In genomic region chr7:45626571-45627076, GRCm38 (mm10) we compare ENCODE assay signal across 17 mouse cellular contexts. TPM values are rescaled to one million over a fixed set of nuclear protein-coding genes. Genes with fewer than 3 reads are reported as not detected.
A peak's percentile ranks its signal among the peaks of the same experiment; 100 is the strongest.
DNase-seq lines count a peak whose midpoint lies in the region; ATAC-seq and TF ChIP-seq lines count a peak whose summit lies in the region.
"Had no signal": no experiment of that assay in that cellular context is flagged by ENCODE, and none has a peak within 500 bp of the region (broad histone marks: within the 10 kb centered on the region; RNA-seq: fewer than 3 reads in every experiment).

No protein-coding gene starts in this region.

- WGBS in kidney, postnatal 0 days = 85% methylated on average over 7 of the region's 7 CpGs
- WGBS in limb, embryonic 15.5 days = 88% methylated on average over 7 of the region's 7 CpGs
- WGBS in neural tube, embryonic 15.5 days = 93% methylated on average over 7 of the region's 7 CpGs

- peaks cover 4% of the 10 kb centered on the region; the same call in 1 of the 2 replicates for H3K27me3 ChIP-seq in kidney, postnatal 0 days (ENCODE audit: insufficient read depth, low read length)
- H3K27me3 ChIP-seq in limb, embryonic 15.5 days = peaks cover 3% of the 10 kb centered on the region; the same call in 1 of the 2 replicates
- 0 out of 2 replicates have a peak, but pooled peaks cover 2% of the 10 kb centered on the region for H3K27me3 ChIP-seq in neural tube, embryonic 15.5 days (replicated peaks)

- H3K27ac ChIP-seq in kidney, postnatal 0 days = peak overlapping the region; percentile 58; the same call in 1 of the 2 replicates
- H3K27ac ChIP-seq in limb, embryonic 15.5 days = peak overlapping the region; percentile 40; the same call in 1 of the 2 replicates
- H3K27ac ChIP-seq in neural tube, embryonic 15.5 days (replicated peaks) = no peak overlapping the region

- no peak overlapping the region for H3K9ac ChIP-seq in kidney, postnatal 0 days (ENCODE audit: low read depth, low read length)
- H3K9ac ChIP-seq in limb, embryonic 15.5 days = no peak overlapping the region
- H3K9ac ChIP-seq in neural tube, embryonic 15.5 days (replicated peaks) = no peak overlapping the region

- DNase-seq in heart, adult 11 months = peak; percentile 94
- no peak for DNase-seq in heart, adult 8-10 months (ENCODE audit: low spot score)
- no peak for DNase-seq in kidney, postnatal 0 days (ENCODE audit: low spot score)
- no peak for DNase-seq in kidney, postnatal 10 days
- DNase-seq in lung, postnatal 10 days = peak; percentile 63
- DNase-seq in cerebellum, adult 8-10 months = no peak
- DNase-seq: cerebellum, adult 18-20 months; retina, postnatal 1 day had no signal

- no peak for TF ChIP-seq CTCF in kidney, postnatal 0 days (IDR thresholded peaks at IDR 0.05; ENCODE audit: low read depth)

- H3K9me3 ChIP-seq in kidney, postnatal 0 days (replicated peaks; ENCODE audit: low read length) = no peaks in the 10 kb centered on the region
- no peaks in the 10 kb centered on the region for H3K9me3 ChIP-seq in limb, embryonic 15.5 days
- no peaks in the 10 kb centered on the region for H3K9me3 ChIP-seq in neural tube, embryonic 15.5 days (replicated peaks)
- H3K9me3 ChIP-seq: neural tube, embryonic 13.5 days had no signal

- H3K4me2 ChIP-seq in kidney, postnatal 0 days (ENCODE audit: low read length) = peak overlapping the region; percentile 34; the same call in 1 of the 2 replicates
- no peak overlapping the region for H3K4me2 ChIP-seq in limb, embryonic 15.5 days
- no peak overlapping the region for H3K4me2 ChIP-seq in neural tube, embryonic 15.5 days

- H3K4me3 ChIP-seq in kidney, postnatal 0 days (replicated peaks; ENCODE audit: low read depth, low read length) = no peak overlapping the region
- no peak overlapping the region for H3K4me3 ChIP-seq in limb, embryonic 15.5 days
- H3K4me3 ChIP-seq in neural tube, embryonic 15.5 days (replicated peaks) = no peak overlapping the region
- H3K4me3 ChIP-seq: megakaryocyte, embryonic 14.5 days had no signal

- H3K4me1 ChIP-seq in kidney, postnatal 0 days (replicated peaks; ENCODE audit: insufficient read depth, low read length) = 0 out of 2 replicates have a peak, but pooled peaks cover 6% of the 10 kb centered on the region
- peaks cover 19% of the 10 kb centered on the region; the same call in 1 of the 2 replicates for H3K4me1 ChIP-seq in limb, embryonic 15.5 days
- peaks cover 16% of the 10 kb centered on the region for H3K4me1 ChIP-seq in neural tube, embryonic 15.5 days

- no peak for ATAC-seq in kidney, postnatal 0 days (replicated peaks; ENCODE audit: low FRiP score, low read depth)
- ATAC-seq in limb, embryonic 15.5 days (ENCODE audit: insufficient number of reproducible peaks, low FRiP score, low TSS enrichment, low read depth) = no peak
- no peak for ATAC-seq in neural tube, embryonic 15.5 days (ENCODE audit: low FRiP score)
- ATAC-seq: hindbrain, embryonic 16.5 days had no signal

- no peaks in the 10 kb centered on the region for H3K36me3 ChIP-seq in kidney, postnatal 0 days (ENCODE audit: insufficient read depth, low read length)
- no peaks in the 10 kb centered on the region for H3K36me3 ChIP-seq in limb, embryonic 15.5 days
- no peaks in the 10 kb centered on the region for H3K36me3 ChIP-seq in neural tube, embryonic 15.5 days
- H3K36me3 ChIP-seq: neural tube, embryonic 13.5 days had no signal

RNA-seq across cellular contexts. Expression of gene Rasip1, which starts 0.7 kb away (rescaled TPM):
- 10 to 100 TPM; 17.8 to 27.2 (median 26.2) TPM for total RNA-seq in heart, adult 8-10 months (2022)
- 16.9 and 21.1 TPM in 2 replicates for polyA plus RNA-seq in kidney, postnatal 0 days (2015; fragmentation: Nextera tagmentation; extraction: Ambion mirVana)
- 11.4 and 12.0 TPM in 2 replicates for polyA plus RNA-seq in limb, embryonic 15.5 days (2015; fragmentation: Nextera tagmentation; extraction: Ambion mirVana)
- polyA plus RNA-seq in neural tube, embryonic 15.5 days (2015; fragmentation: Nextera tagmentation; extraction: Ambion mirVana) = 15.4 and 17.6 TPM in 2 replicates

RNA-seq across cellular contexts. Expression of gene Izumo1, which starts 5.0 kb away (rescaled TPM):
- total RNA-seq in heart, adult 8-10 months (2022) = under 1 TPM; 0.20 to 0.53 (median 0.35) TPM
- polyA plus RNA-seq in kidney, postnatal 0 days (2015; fragmentation: Nextera tagmentation; extraction: Ambion mirVana) = 0.17 and 0.29 TPM in 2 replicates
- polyA plus RNA-seq in limb, embryonic 15.5 days (2015; fragmentation: Nextera tagmentation; extraction: Ambion mirVana) = 0.14 and 0.27 TPM in 2 replicates
- polyA plus RNA-seq in neural tube, embryonic 15.5 days (2015; fragmentation: Nextera tagmentation; extraction: Ambion mirVana) = 0.14 TPM in 1 of 2 replicates, not detected in the other
- total RNA-seq: gastrocnemius, postnatal 36 days; layer of hippocampus, postnatal 25 days had no signal
- polyA plus RNA-seq: hindbrain, embryonic 16.5 days; limb, embryonic 11.5 days had no signal

RNA-seq across cellular contexts. Expression of gene Fut1, which starts 9.5 kb away (rescaled TPM):
- not detected for total RNA-seq in heart, adult 8-10 months (2022)
- 0.08 and 0.26 TPM in 2 replicates for polyA plus RNA-seq in kidney, postnatal 0 days (2015; fragmentation: Nextera tagmentation; extraction: Ambion mirVana)
- 2.9 and 3.3 TPM in 2 replicates for polyA plus RNA-seq in limb, embryonic 15.5 days (2015; fragmentation: Nextera tagmentation; extraction: Ambion mirVana)
- 0.69 TPM in 1 of 2 replicates, not detected in the other for polyA plus RNA-seq in neural tube, embryonic 15.5 days (2015; fragmentation: Nextera tagmentation; extraction: Ambion mirVana)
- total RNA-seq: gastrocnemius, postnatal 36 days; layer of hippocampus, postnatal 25 days had no signal
- polyA plus RNA-seq: hindbrain, embryonic 16.5 days; neural tube, embryonic 13.5 days; urinary bladder, adult 2 months had no signal

RNA-seq across cellular contexts. Expression of gene Fgf21, which starts 11.3 kb away (rescaled TPM):
- not detected for total RNA-seq in heart, adult 8-10 months (2022)
- 0.12 TPM in 1 of 2 replicates, not detected in the other for polyA plus RNA-seq in kidney, postnatal 0 days (2015; fragmentation: Nextera tagmentation; extraction: Ambion mirVana)
- 0.58 and 0.93 TPM in 2 replicates for polyA plus RNA-seq in limb, embryonic 15.5 days (2015; fragmentation: Nextera tagmentation; extraction: Ambion mirVana)
- polyA plus RNA-seq in neural tube, embryonic 15.5 days (2015; fragmentation: Nextera tagmentation; extraction: Ambion mirVana) = 0.17 and 2.3 TPM in 2 replicates
- total RNA-seq: gastrocnemius, postnatal 36 days; layer of hippocampus, postnatal 25 days had no signal
- polyA plus RNA-seq: hindbrain, embryonic 16.5 days; limb, embryonic 11.5 days; neural tube, embryonic 13.5 days; urinary bladder, adult 2 months had no signal

RNA-seq across cellular contexts. Expression of gene Mamstr, which starts 13.2 kb away (rescaled TPM):
- total RNA-seq in heart, adult 8-10 months (2022) = 1 to 10 TPM; 2.0 to 5.9 (median 5.1) TPM
- polyA plus RNA-seq in kidney, postnatal 0 days (2015; fragmentation: Nextera tagmentation; extraction: Ambion mirVana) = 3.9 and 4.8 TPM in 2 replicates
- polyA plus RNA-seq in limb, embryonic 15.5 days (2015; fragmentation: Nextera tagmentation; extraction: Ambion mirVana) = 21.9 and 36.8 TPM in 2 replicates
- polyA plus RNA-seq in neural tube, embryonic 15.5 days (2015; fragmentation: Nextera tagmentation; extraction: Ambion mirVana) = 4.5 and 5.6 TPM in 2 replicates

Comparison
In these comparisons a context has a peak if more than half of its experiments do, and no peak if none do; other contexts are left out.
1. DNase-seq: peak in heart, adult 11 months (single experiment) and lung, postnatal 10 days (single experiment); none in heart, adult 8-10 months (single experiment), kidney, postnatal 0 days (single experiment), kidney, postnatal 10 days (single experiment) and cerebellum, adult 8-10 months (single experiment).